ENCODE assay signal across 20 mouse cellular contexts in genomic region chr14:25491961-25492360, GRCm38 (mm10). TPM values are rescaled to one million over a fixed set of nuclear protein-coding genes. Genes with fewer than 3 reads are reported as not detected.
DNase-seq lines count a peak whose midpoint lies in the region; ATAC-seq and TF ChIP-seq lines count a peak whose summit lies in the region.
"Had no signal": no experiment of that assay in that cellular context is flagged by ENCODE, and none has a peak within 500 bp of the region (broad histone marks: within the 10 kb centered on the region; RNA-seq: fewer than 3 reads in every experiment).

No protein-coding gene starts in this region.

- no peak overlapping the region for H3K4me2 ChIP-seq in forebrain, embryonic 15.5 days (replicated peaks)
- no peak overlapping the region for H3K4me2 ChIP-seq in forebrain, postnatal 0 days (ENCODE audit: low read depth)
- H3K4me2 ChIP-seq in liver, embryonic 11.5 days = no peak overlapping the region
- H3K4me2 ChIP-seq in intestine, embryonic 15.5 days (replicated peaks) = no peak overlapping the region
- no peak overlapping the region for H3K4me2 ChIP-seq in liver, postnatal 0 days (ENCODE audit: low read depth, low read length)
- H3K4me2 ChIP-seq: embryonic facial prominence, embryonic 12.5 days; limb, embryonic 15.5 days; midbrain, embryonic 11.5 days; stomach, embryonic 15.5 days had no signal

- no peak overlapping the region for H3K9ac ChIP-seq in forebrain, embryonic 15.5 days (replicated peaks)
- no peak overlapping the region for H3K9ac ChIP-seq in forebrain, postnatal 0 days
- H3K9ac ChIP-seq in liver, adult 2 months (ENCODE audit: low read depth, low read length) = no peak overlapping the region
- no peak overlapping the region for H3K9ac ChIP-seq in liver, embryonic 11.5 days (ENCODE audit: low read depth, low read length)
- H3K9ac ChIP-seq in intestine, embryonic 15.5 days = no peak overlapping the region
- H3K9ac ChIP-seq in liver, postnatal 0 days (replicated peaks) = no peak overlapping the region
- H3K9ac ChIP-seq: embryonic facial prominence, embryonic 12.5 days; limb, embryonic 15.5 days; stomach, embryonic 15.5 days had no signal

- no peak for TF ChIP-seq CTCF in forebrain, postnatal 0 days (IDR thresholded peaks at IDR 0.05; ENCODE audit: low read depth)
- no peak for TF ChIP-seq CTCF in liver, adult 2 months (IDR thresholded peaks at IDR 0.05; ENCODE audit: low read depth, low read length)
- no peak for TF ChIP-seq CTCF in liver, postnatal 0 days (IDR thresholded peaks at IDR 0.05; ENCODE audit: low read depth)

- DNase-seq in forebrain, postnatal 0 days = no peak
- peak; percentile 66 for DNase-seq in liver, adult 2 months (ENCODE audit: extremely low read depth, low read depth, low spot score)
- no peak for DNase-seq in liver, embryonic 11.5 days (ENCODE audit: low spot score)
- no peak for DNase-seq in liver, postnatal 0 days
- DNase-seq in retina, postnatal 1 day = no peak
- DNase-seq: adrenal gland, adult 2 months; B cell, adult 2 months; cerebellum, adult 9-10 months; gastrocnemius, postnatal 36 days; kidney, adult 9 months; thymus, adult 18-20 months; thymus, postnatal 4 days had no signal

- H3K36me3 ChIP-seq in forebrain, embryonic 15.5 days = no peaks in the 10 kb centered on the region
- H3K36me3 ChIP-seq in forebrain, postnatal 0 days (ENCODE audit: insufficient read depth) = no peaks in the 10 kb centered on the region
- H3K36me3 ChIP-seq in liver, adult 2 months (ENCODE audit: control insufficient read depth, insufficient read depth, low read length) = no peaks in the 10 kb centered on the region
- no peaks in the 10 kb centered on the region for H3K36me3 ChIP-seq in liver, embryonic 11.5 days (ENCODE audit: control insufficient read depth, insufficient read depth, low read length)
- H3K36me3 ChIP-seq in intestine, embryonic 15.5 days = no peaks in the 10 kb centered on the region
- H3K36me3 ChIP-seq in liver, postnatal 0 days (replicated peaks; ENCODE audit: insufficient read depth, low read length) = no peaks in the 10 kb centered on the region
- H3K36me3 ChIP-seq: embryonic facial prominence, embryonic 12.5 days; limb, embryonic 15.5 days; stomach, embryonic 15.5 days had no signal

- peaks cover 94% of the 10 kb centered on the region for H3K4me1 ChIP-seq in forebrain, embryonic 15.5 days
- H3K4me1 ChIP-seq in forebrain, postnatal 0 days (ENCODE audit: insufficient read depth) = peaks cover 21% of the 10 kb centered on the region
- peaks cover 82% of the 10 kb centered on the region for H3K4me1 ChIP-seq in liver, adult 2 months (ENCODE audit: control insufficient read depth, insufficient read depth, low read length)
- peaks cover 97% of the 10 kb centered on the region for H3K4me1 ChIP-seq in liver, embryonic 11.5 days (replicated peaks; ENCODE audit: control insufficient read depth, insufficient read depth, low read length)
- H3K4me1 ChIP-seq in intestine, embryonic 15.5 days (replicated peaks) = peaks cover 75% of the 10 kb centered on the region
- H3K4me1 ChIP-seq in liver, postnatal 0 days (ENCODE audit: insufficient read depth) = peaks cover 96% of the 10 kb centered on the region

- no peaks in the 10 kb centered on the region for H3K9me3 ChIP-seq in forebrain, embryonic 15.5 days
- no peaks in the 10 kb centered on the region for H3K9me3 ChIP-seq in forebrain, postnatal 0 days (ENCODE audit: low read length)
- no peaks in the 10 kb centered on the region for H3K9me3 ChIP-seq in liver, embryonic 11.5 days (ENCODE audit: control insufficient read depth, low read length)
- no peaks in the 10 kb centered on the region for H3K9me3 ChIP-seq in intestine, embryonic 15.5 days
- no peaks in the 10 kb centered on the region for H3K9me3 ChIP-seq in liver, postnatal 0 days (ENCODE audit: low read length)
- H3K9me3 ChIP-seq: embryonic facial prominence, embryonic 12.5 days; limb, embryonic 15.5 days; stomach, embryonic 15.5 days had no signal

- WGBS in forebrain, embryonic 15.5 days = 68% methylated on average over 5 of the region's 5 CpGs
- 73% methylated on average over 5 of the region's 5 CpGs for WGBS in forebrain, postnatal 0 days
- 66% methylated on average over 5 of the region's 5 CpGs for WGBS in liver, adult 2 months
- 68% methylated on average over 5 of the region's 5 CpGs for WGBS in liver, embryonic 11.5 days
- WGBS in intestine, embryonic 15.5 days = 83% methylated on average over 5 of the region's 5 CpGs
- WGBS in liver, postnatal 0 days (ENCODE audit: insufficient replicate concordance) = 74% methylated on average over 5 of the region's 5 CpGs

- no peak for ATAC-seq in forebrain, embryonic 15.5 days (replicated peaks)
- ATAC-seq in forebrain, postnatal 0 days = no peak
- no peak for ATAC-seq in liver, embryonic 11.5 days (replicated peaks; ENCODE audit: low FRiP score)
- peak; percentile 40; the same call in 1 of the 2 replicates for ATAC-seq in intestine, embryonic 15.5 days
- ATAC-seq in liver, postnatal 0 days = no peak

- no peak for TF ChIP-seq EP300 in liver, postnatal 0 days (IDR thresholded peaks at IDR 0.05; ENCODE audit: low read depth)

- peak overlapping the region; percentile 88 for H3K27ac ChIP-seq in forebrain, embryonic 15.5 days (replicated peaks)
- H3K27ac ChIP-seq in forebrain, postnatal 0 days (ENCODE audit: low read depth, low read length) = no peak overlapping the region
- H3K27ac ChIP-seq in liver, adult 2 months (replicated peaks; ENCODE audit: insufficient read depth, low read depth, low read length) = peak overlapping the region; percentile 24
- H3K27ac ChIP-seq in liver, embryonic 11.5 days (ENCODE audit: low read depth, low read length) = no peak overlapping the region
- H3K27ac ChIP-seq in intestine, embryonic 15.5 days = no peak overlapping the region
- peak overlapping the region; percentile 29; the same call in 1 of the 2 replicates for H3K27ac ChIP-seq in liver, postnatal 0 days (ENCODE audit: low read depth)
- H3K27ac ChIP-seq: embryonic facial prominence, embryonic 12.5 days; limb, embryonic 15.5 days; stomach, embryonic 15.5 days had no signal

- no peaks in the 10 kb centered on the region for H3K27me3 ChIP-seq in forebrain, embryonic 15.5 days
- no peaks in the 10 kb centered on the region for H3K27me3 ChIP-seq in forebrain, postnatal 0 days (ENCODE audit: insufficient read depth, low read length)
- H3K27me3 ChIP-seq in liver, adult 2 months (ENCODE audit: control insufficient read depth, insufficient read depth, low read length) = no peaks in the 10 kb centered on the region
- no peaks in the 10 kb centered on the region for H3K27me3 ChIP-seq in liver, embryonic 11.5 days (replicated peaks; ENCODE audit: control insufficient read depth, insufficient read depth, low read length)
- H3K27me3 ChIP-seq in intestine, embryonic 15.5 days (replicated peaks) = no peaks in the 10 kb centered on the region
- no peaks in the 10 kb centered on the region for H3K27me3 ChIP-seq in liver, postnatal 0 days (ENCODE audit: insufficient read depth, low read length)
- H3K27me3 ChIP-seq: embryonic facial prominence, embryonic 12.5 days; limb, embryonic 15.5 days; stomach, embryonic 15.5 days had no signal

- TF ChIP-seq POLR2A in liver, adult 2 months (IDR thresholded peaks at IDR 0.05; ENCODE audit: extremely low read depth, insufficient read depth, low read length) = no peak

- H3K4me3 ChIP-seq in forebrain, embryonic 15.5 days = no peak overlapping the region
- no peak overlapping the region for H3K4me3 ChIP-seq in forebrain, postnatal 0 days (ENCODE audit: low read depth, low read length)
- H3K4me3 ChIP-seq in liver, adult 2 months (ENCODE audit: insufficient read depth, low read depth, low read length) = no peak overlapping the region
- H3K4me3 ChIP-seq in liver, embryonic 11.5 days (ENCODE audit: low read depth, low read length) = no peak overlapping the region
- no peak overlapping the region for H3K4me3 ChIP-seq in intestine, embryonic 15.5 days (replicated peaks)
- H3K4me3 ChIP-seq in liver, postnatal 0 days (ENCODE audit: low read depth, low read length) = no peak overlapping the region
- H3K4me3 ChIP-seq: embryonic facial prominence, embryonic 12.5 days; erythroblast, embryonic 14.5 days; limb, embryonic 15.5 days; myocyte; stomach, embryonic 15.5 days had no signal

- peaks cover 50% of the 10 kb centered on the region for H3K79me2 ChIP-seq in liver, adult 2 months (ENCODE audit: control insufficient read depth, insufficient read depth, low read length)

RNA-seq across cellular contexts. Expression of gene Zmiz1, which starts 33.0 kb away (rescaled TPM):
- 57.5 and 63.9 TPM in 2 replicates for polyA plus RNA-seq in forebrain, embryonic 15.5 days (2015; fragmentation: Nextera tagmentation; extraction: Ambion mirVana)
- 48.5 and 75.6 TPM in 2 replicates for total RNA-seq in forebrain, postnatal 0 days (2014; rRNA removed)
- polyA plus RNA-seq in forebrain, postnatal 0 days (2015; fragmentation: Nextera tagmentation; extraction: Ambion mirVana) = 27.7 and 38.0 TPM in 2 replicates
- total RNA-seq in liver, adult 2 months (2014; rRNA removed) = 5.3 and 10.1 TPM in 2 replicates
- 10.2 and 11.0 TPM in 2 replicates for polyA plus RNA-seq in liver, adult 2 months (2012; rRNA removed)
- 27.5 and 31.0 TPM in 2 replicates for polyA plus RNA-seq in liver, embryonic 11.5 days (2014; fragmentation: Nextera tagmentation; extraction: Ambion mirVana)
- polyA plus RNA-seq in intestine, embryonic 15.5 days (2015; fragmentation: Nextera tagmentation; extraction: Ambion mirVana) = 26.3 and 28.0 TPM in 2 replicates
- 3.6 and 4.3 TPM in 2 replicates for polyA plus RNA-seq in liver, postnatal 0 days (2015; fragmentation: Nextera tagmentation; extraction: Ambion mirVana)

Comparison
In these comparisons a context has a peak if more than half of its experiments do, and no peak if none do; other contexts are left out.
1. H3K27ac ChIP-seq: peak in forebrain, embryonic 15.5 days (single experiment), liver, adult 2 months (single experiment) and liver, postnatal 0 days (single experiment); none in forebrain, postnatal 0 days (single experiment), liver, embryonic 11.5 days (single experiment) and intestine, embryonic 15.5 days (single experiment).